Mouse (Mus musculus): ENCODE results near the gene C1qtnf1.
"Not testable (repeated sequence)": the region's sequence is repeated elsewhere in the genome, so short reads cannot be mapped to it uniquely, and the experiment has no call there.

The C1qtnf1 gene

DNA sequence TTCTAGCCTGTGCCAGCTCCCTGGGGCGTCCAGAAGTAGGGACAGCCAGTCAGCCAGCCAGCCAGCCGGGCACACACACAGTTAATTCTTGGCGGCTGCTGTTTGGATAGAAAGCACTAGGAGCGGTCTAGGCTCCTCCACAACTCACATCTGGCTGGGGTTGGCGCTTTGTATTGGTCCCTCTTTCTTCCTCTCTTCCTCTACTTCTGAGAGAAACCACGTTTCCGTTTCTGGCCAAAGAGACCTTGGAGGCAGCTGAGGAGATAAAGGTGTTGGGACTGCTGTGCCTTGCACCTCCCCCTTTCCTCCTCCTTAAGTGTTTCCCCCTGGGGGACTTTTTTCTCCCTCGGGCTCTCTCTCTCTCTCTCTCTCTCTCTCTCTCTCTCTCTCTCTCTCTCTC, at the start of gene C1qtnf1:
C1qtnf1 (plus strand) TSS at position 218 of the 400 bp plus-strand sequence.
- ATAC-seq (ENCODE audit: low TSS enrichment) = no peak

DNA sequence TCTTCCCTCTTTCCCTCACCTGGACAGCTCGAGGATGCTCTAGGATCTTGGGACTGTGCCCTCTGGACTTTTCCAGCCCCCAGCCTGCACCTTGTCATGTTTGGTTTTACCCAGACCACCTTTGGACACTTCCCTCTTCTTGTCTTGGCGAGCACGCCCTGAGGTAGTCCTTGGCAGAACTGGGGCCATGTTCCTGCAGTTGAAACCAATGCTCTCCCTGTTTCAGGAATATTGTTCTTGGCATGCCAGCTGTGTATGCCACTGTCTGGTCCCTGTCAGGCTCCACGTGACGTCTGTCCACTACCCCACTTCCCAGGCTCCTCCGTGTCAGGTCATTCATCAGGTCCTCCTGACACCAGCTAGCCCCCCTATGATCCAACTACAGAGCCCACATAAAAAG, 49.3 kb upstream of the C1qtnf1 start:
- no peak for ATAC-seq (ENCODE audit: low TSS enrichment)

DNA sequence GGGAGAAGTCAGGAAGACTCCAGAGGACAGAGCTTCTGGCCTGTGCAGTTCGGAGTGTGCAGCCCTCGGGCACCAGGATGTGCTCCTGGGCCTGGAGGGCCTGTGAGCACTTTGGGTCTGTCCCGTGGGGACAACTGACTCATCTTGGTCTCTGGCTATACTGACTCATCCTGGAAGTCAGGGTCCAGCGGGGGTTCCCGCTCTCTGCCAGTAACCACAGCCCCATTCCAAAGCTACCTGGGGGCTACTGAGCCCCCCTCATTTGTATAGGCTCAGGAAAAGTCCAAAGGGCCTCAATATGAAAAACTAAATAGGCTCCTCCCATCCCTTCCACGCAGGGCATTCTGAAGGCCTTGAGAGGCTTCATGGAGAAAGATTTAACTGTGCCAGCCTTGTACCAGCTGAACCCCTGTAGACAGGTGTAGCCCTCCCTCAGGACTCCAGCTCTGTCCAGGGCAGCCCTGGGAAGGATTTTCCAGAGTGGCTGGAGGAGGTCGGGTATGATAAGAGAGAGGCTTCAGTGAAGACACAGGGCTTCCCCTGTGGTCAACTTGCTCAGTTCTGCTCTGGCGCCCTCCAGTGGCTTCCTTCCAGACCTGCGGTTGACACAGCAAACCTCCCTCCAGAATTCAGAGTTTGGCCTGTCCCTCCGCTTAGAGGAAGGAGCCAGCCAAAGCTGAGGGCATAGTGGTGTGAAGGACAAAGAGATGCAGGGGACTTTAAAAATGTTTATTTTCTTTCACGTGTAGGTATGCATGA, 48.6 kb upstream of the C1qtnf1 start:
- peak; percentile 82; the same call in 1 of the 2 replicates for ATAC-seq (ENCODE audit: low TSS enrichment)

DNA sequence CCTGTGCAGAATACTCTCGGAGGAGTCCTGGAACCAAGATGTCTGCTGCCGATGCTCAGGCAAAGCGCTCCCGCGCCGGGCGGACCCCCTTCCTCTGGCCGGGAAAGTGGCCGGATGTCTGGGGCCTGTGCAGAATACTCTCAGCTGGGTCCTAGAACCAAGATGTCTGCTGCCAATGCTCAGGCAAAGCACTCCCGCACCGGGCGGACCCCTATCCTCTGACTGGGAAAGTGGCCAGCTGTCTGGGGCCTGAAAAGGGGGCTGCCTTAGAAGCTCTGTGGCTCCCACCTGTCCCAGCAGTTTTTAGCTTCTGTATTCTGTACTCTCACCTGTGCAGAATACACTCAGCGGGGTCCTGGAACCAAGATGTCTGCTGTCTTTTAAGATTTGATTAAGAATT, 40.2 kb upstream of the C1qtnf1 start:
- ATAC-seq (ENCODE audit: low TSS enrichment) = not testable (repeated sequence)

DNA sequence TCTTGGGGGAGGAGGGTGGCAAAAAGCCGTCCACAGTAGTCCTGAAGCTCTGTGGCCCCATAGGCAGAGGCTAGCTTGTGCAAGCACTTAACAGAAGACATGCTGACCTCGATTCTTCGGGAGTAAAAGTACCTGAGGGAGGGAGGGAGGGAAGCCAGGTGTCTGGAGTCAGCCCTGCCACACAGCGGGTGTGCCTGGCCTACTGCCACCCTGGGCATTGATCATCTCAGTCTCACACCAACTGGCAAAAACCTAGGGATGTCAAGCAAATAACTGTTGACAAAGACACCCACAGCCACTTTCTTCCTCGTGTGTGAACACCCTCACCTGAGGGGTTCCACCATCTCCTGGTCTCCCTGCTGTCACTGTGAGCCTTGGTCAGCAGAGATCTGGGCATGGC, 34.0 kb upstream of the C1qtnf1 start:
- ATAC-seq (ENCODE audit: low TSS enrichment) = no peak

DNA sequence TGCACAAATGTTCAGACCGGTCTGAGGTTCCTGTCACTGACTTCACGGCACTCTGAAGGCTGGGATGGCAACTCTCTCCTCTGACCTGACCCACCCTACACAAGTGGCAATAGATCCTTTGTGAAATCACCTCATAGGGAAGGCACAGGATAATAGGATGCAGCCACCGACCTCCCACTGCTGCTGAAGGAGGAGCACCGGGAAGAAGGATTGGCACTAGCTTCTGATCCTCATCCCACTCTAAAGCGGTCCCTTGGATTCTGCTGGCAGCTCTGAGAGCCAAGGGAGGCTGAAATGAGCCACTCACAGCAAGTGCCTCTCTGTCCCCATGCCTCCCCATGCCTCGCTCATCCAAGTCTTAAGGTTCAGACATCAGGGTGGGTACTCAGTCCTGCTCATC, 33.5 kb upstream of the C1qtnf1 start:
- 0 out of 2 replicates have a peak, but pooled peaks have one; percentile 52 for ATAC-seq (ENCODE audit: low TSS enrichment)

DNA sequence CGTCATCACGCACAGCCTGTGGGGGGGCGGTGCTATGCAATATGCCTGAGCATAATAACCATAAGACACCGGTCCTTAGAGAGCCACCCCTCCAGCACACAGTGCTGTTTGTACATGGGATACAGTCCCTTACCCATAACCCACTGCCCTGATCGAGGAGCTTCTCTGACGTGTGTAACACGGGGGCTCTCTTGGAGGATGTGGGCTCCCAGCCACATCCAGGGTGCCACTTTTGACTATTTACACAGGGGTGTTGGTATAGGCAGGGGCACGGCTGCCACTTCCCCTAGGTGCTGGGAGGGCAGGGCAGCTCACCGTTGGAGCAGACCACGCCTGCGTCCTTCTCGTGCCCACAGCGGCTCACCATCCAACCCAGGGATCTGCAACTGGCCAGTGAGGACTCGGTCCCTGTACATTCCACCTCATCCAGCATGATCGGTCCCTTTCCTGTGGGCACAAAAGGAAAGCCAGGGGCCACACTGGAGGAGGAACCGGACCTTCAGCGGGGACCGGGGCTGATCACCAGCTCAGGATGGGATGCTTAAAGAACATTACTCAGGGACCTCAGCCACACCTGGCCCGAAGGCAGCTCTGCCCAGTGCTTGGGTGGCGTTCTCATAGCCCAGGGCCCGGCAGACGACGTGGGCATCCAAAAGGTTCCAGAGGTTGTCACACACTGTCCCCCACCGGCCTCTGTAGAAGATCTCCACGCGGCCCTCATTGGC, 30.0 kb upstream of the C1qtnf1 start:
- ATAC-seq (ENCODE audit: low TSS enrichment) = no peak

DNA sequence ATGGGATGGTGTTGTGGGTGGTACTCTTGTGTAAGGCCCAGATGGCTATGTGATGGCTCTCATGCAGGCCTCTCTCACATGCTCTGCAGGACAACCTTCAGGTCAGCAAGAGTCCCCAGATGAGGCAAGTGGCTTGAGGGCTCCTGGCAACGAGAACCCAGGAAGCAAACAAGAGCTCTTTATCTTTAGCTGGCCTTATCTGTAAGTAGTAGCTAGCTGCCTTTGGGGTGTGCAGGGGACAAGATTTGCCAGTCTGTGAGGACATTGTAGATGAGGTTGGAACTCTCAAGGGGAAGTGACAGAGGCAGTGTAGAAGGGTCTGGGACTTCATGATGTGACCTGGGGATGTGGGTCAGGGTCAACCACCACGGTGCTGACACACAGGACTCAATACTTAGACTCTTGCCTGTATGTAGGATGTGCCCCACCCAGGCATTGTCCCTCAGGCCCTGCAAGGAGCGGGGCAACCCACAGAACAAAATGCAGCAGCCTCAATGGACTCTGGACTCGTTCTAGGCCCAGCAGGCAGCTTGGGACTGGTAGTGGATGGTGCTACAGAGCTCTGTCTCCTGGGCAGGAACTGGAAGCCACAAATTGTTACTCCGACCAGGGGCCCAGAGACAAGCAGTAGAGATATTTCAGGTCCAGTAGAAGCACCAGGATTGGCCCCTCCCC, 28.0 kb upstream of the C1qtnf1 start:
- ATAC-seq (ENCODE audit: low TSS enrichment) = no peak

DNA sequence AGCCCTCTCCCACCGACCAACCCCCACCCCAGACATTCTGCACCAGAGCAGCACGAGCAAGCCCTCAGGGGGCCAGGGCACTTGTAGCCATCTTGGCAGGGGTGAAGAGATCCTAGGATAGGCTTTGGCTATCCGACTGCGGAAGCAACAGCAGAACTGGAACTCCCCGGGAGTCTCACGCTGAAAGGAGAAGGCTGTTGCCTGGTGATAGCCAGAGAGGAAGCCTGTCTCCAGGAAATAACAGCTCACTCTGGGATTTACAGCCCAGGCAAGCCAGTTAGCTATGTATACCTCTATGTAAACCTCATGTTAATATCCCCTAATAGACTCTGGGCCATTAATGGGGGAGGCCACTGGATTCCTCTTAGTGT, 27.5 kb upstream of the C1qtnf1 start:
- no peak for ATAC-seq (ENCODE audit: low TSS enrichment)

DNA sequence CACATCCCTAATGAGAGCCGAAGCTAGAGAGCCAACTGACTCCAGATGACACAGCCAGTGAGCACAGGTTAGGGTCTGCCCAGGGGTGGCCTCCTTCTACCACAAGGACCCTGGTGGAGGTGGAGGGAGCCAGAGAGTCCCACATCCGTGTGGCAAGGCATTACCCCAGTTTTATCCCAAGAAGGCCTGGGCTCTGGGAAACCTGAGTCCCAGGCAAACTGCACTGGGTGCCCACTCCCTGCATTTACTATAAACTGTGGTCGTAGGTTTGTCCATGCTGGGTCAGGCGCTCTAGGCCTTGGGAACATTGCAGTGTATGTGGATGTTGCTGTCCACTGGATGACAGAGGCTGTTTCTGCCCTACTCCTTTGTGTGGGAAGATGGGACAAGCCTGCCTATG, 26.8 kb upstream of the C1qtnf1 start:
- no peak; the same call in 1 of the 2 replicates for ATAC-seq (ENCODE audit: low TSS enrichment)

DNA sequence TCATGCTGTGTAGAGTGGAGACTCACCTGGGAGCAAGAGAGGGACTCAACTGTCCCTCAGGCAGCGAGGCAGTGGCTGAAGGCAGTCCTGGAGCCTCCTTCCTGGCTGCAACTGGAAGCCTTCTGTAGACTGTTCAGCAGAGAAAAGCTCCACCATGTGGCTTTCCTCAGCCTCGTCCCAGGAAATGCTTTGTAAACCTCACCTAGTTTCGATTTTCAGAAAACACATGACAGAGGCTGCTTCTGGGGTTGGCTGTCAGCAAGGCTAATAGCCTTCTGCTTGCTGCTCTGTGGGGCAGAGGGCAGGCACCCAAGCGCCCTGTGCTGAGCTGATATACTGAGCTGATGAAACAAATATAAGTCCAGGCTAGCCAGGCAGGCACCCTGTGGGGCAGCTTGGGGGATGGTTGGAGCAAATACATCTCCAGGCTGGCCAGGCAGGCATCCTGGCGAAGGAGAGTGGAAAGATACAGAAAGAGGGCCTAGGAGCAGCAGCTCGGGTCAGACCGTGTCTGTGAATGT, 26.2 kb upstream of the C1qtnf1 start, which contains the start of gene Lgals3bp:
Lgals3bp (minus strand) TSS at position 333 of the 521 bp plus-strand sequence.
- ATAC-seq (ENCODE audit: low TSS enrichment) = peak; percentile 91

DNA sequence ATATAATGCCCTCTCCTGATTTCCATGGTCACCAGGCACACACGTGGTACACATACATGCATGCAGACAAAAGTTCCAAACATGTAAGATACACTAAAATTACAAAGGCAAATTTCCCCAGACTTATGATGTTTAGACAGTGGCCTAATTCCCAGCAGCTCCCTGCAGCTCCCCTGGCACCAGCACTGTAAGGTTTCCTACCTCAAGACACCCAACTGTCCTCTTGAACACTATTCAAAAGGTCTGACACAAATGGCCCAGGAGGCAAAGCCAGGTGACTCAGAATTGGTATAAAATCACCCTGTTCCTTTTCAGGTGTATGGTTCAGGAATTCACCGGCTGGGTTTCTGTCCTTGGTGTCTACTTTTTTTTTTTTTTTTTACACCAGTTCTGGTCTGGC, 24.8 kb upstream of the C1qtnf1 start:
- no peak for ATAC-seq (ENCODE audit: low TSS enrichment)

DNA sequence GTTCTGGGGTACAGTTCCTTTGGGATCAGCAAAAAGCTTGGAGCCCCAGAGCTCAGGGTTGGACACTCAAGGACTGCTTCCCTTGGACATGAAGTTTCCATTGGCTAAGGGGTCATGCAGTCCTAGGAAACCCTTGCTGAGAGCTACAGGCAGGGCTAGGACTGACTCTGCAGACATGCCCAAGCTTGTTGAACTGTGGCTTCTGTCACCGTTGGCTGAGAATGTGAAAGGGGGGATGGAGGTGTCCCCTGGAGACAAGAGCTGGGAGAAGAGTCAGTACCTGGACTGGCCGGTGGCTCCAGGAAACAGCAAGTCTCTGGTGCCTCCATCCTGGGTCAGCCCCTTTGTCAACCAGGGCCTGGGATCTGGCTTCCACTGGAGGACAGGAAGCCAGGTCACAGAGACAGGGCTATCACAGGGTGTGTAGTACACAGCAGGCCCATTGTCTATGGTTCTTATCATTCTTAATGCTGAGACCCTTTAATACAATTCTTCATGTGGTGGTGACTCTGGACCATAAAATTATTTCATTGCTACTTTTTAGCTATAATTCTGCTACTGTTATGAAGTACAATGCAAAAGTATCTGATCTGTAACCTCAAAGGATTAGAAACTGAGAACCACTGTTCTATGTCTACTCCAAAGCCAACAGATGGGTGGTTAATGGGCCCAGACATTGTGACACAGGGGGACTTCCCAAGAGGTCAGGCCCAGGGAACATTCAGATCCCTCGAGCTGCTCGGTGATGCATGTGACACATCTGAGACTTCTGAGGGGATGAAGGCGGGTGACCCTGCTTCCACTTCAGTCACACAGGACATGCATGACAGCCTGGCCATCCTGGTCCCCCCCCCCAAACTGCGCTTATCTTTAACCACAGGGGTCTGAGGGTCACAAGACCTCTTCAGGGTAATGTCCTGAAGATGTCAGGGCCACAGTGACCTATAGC, 23.8 kb upstream of the C1qtnf1 start:
- no peak for ATAC-seq (ENCODE audit: low TSS enrichment)

DNA sequence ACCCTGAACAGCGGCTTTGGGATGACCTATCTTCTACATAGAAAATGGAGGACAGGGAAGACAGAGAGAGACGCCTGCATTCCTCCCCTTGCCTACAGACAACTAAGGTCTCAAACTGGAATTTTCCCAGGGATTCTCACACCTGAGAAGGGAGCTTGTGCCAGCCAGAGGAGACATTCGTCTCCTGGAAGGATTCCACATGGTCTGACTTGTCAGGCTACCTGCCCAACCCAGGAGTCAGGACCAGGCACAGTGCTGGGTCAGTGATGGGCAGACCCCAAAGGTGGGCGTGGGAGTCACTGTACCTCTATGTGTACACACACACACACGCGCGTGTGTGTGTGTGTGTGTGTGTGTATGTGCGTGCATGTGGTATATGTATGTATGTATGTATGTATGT, 22.7 kb upstream of the C1qtnf1 start:
- ATAC-seq (ENCODE audit: low TSS enrichment) = no peak

DNA sequence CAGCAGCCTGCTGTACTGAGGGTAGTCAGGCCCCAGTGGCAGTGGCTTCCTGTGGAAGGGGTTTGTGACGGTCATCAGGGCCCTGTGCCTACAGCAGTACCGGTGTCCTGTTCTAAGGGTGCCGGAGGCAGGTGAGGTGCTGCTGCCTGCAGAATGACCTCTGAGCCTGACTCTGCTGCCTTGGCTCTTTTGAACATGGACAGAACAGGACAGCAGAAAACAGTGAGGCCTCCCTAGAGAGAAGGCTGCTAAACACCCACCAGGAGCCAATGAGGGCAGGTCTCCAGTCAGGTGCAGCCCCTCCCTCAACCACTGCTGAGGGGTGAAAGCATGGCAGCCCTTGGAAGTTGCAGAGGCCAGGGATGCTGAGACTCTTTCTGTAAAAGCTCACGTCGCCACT, 21.5 kb upstream of the C1qtnf1 start:
- no peak for ATAC-seq (ENCODE audit: low TSS enrichment)

DNA sequence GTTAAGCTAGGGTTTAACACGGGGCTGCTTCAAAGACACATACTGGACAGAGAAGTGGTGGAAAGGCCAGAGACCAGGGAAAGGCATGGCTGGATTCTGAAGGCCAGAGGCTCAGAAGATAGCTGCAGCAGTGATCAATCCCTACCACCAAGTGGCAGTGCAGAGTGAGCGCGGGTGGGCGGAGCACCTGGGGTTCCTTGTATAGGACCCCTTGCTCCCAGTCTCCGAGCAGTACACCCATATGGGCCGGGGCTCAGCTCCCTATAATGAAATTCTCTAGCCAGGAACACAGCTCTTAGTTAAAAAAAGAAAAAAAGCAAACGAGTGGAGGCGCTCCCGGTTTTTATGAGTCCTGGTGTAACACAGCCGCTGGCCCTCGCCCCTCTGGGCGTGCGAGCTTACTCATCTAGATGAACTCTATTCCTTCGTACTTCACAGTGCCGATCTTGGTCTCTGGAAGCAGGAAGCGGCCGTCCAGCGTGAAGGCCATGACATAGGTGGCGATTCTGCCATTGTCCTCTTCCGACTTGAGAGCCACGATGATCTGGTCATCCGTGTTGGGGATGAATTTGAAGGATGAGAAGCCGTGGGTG, 20.6 kb upstream of the C1qtnf1 start:
- no peak for ATAC-seq (ENCODE audit: low TSS enrichment)

DNA sequence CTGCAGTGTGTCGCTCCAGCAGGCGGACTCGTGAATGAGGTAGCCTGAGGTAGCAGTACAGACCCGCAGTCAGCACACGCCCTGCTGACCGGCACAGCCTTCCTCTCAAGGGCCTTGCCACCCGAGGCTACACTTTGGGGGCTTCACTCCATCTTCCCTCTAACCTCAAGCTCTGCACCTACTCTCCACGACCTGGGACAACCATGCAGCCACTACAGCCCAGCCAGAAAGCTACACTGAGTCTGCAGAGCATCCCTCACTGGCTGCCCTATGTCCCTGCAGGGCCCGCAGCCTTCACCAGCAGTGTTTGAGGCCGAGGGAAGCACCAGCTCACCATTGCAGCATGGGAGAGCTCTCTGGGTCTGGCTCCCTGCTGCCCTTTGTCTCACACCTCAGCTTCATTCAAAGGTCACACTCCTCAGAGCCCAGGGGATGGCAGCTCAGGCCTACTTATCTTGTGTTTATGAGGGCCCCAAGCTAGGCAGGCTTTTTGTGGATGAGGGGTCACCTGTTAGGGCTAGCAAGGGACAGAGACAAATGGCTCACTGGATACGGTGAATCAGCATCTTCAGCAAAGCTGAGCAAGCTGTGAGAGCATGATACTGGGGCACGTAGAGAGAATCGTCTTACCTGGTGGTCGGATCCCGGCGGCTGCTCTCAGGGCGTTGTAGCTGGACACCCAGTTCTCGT, 19.8 kb upstream of the C1qtnf1 start:
- ATAC-seq (ENCODE audit: low TSS enrichment) = no peak

DNA sequence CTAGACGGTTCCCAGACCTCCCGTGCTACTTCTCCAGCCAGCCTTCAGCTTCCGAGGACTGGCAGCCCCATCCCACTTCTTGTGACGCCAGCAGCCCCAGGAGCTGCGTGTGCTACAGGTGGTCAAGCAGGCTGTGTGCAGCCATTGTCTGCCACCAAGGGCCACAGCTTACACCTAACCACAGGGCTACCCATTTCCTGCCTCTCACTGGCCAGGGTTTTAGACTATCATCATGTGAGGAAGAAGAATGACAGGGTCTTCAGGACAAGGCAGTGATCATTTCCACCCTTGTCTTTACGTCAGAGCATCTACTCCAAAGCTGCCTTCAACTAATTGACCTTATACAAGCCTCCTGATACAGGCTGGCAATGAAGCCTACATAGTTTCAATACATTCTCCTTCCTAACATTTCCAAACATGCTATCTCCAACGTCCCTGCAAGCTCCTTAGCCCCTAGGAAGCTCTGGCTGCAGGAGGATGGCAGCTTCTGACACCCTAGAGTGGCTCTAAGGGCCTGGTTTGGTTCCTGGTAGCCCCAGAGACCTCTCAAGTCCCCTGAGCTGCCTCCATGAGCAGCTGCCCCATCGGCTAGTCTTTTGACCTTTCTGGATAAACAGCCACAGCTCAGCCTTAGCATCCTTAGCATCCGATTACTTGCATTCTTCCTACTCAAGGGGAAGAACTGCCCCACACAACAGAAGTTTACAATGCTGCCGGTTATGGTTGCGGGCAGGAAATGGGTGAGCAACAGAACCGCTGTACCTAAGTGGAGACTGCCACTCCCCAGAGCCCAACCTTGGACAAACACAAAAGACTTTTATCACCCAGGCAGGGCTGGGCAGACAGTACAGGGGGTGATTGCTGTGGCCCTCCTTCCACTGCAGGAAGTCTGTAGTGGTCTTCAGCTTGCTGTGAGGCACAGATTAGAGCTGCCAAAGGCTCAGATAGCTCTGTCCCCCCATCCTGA, 18.6 kb upstream of the C1qtnf1 start:
- no peak for ATAC-seq (ENCODE audit: low TSS enrichment)

DNA sequence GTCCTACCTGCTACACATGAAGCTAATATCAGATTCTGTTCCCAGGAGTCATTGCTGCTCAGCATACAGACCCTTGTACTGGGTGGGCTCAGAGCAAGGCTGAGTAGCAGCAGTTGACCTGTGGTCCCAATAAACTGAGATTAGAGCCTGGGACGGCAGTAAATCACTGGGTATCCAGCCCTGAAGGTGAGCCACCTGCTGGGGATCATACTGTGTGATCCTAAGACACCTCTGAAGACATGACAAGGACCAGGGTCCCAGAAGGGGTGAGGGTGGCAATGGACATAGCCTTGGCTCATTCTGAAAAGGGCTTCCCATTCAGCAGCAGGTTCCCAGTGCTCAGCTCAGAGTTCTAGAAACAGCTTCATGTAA, 17.9 kb upstream of the C1qtnf1 start:
- ATAC-seq (ENCODE audit: low TSS enrichment) = no peak
